Mouse (Mus musculus): ENCODE results near the gene Itgb5. TPM values are rescaled to one million over a fixed set of nuclear protein-coding genes. Genes with fewer than 3 reads are reported as not detected.

Itgb5 gene
- total RNA-seq, 2 experiments from 2014 or later = 26.0 to 26.4 TPM

DNA sequence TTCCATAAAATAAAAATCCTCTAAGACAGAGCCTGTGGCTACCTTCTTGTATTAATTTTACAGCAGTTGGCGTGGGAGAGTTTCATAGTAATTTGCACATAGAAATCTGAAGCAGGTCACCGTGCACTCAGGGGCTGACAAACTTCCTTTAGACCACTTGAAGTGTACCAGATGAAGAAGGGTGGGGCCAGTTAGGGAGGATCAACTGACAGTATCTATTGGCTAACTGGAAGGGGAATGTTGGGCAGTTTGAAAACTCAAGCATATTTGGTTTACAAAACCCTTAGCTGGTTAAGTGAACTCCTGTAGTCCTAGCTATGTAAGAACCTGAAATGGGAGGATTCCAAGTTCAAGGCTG, 137.8 kb downstream of the Itgb5 start:
- intact Hi-C loops (cut with DNase I) = no loop called here

DNA sequence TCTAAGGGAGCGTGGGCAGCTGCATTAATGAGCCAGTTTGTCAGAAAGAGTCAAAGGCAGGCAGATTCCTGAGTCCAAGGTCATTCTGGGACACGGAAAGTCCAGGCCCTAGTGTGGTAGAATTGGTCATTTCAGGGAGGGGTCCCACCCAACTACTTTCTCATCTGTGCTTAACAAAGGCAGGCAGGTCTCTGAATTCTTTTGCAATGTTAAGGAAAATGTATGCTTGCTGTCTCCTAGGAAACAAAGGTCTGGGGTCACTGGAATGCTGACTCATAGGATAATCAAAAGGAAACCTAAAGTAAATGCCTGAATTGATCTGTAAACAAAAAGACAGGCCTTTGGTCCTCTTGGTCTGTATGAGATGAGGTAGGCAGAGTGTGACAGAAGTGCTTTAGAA, 150.4 kb downstream of the Itgb5 start:
- intact Hi-C loops (cut with DNase I) = no loop called here
- DNase-seq = no peak

More for the DNA sequence above, 137.8 kb downstream of the Itgb5 start:
- DNase-seq = no peak

DNA sequence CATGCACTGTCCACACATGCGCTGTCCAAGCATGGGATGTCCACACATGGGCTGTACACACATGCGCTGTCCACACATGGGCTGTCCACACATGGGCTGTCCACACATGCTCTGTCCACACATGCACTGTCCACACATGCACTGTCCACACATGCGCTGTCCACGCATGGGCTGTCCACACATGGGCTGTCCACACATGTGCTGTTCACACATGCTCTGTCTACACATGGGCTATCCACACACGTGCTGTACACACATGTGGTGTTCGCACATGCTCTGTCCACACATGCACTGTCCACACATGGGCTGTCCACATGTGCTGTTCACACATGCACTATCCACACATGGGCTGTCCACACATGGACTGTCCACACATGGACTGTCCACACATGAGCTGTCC, 154.2 kb downstream of the Itgb5 start:
- DNase-seq = no peak
- intact Hi-C loops (cut with DNase I) = no loop called here

DNA sequence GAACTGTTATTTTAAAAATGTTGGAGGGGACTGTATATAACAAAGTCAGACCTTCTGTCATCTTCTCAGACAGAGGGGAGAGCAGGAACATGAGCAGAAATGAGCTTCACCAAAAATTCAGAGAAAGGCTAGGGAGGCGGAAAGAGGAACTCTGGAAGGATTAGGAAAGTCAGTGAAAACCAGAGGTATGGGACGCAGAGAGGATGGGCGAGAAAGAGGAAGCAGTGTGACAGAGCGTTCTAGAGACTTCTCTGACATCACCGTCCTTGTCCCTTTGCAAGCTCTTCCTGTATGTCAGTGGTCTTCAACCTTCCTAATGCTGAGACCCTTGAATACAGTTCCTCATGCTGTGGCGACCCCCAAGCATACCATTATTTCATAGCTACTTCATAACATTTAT, 155.9 kb downstream of the Itgb5 start:
- no peak for DNase-seq
- intact Hi-C loops (cut with DNase I) = no loop called here

DNA sequence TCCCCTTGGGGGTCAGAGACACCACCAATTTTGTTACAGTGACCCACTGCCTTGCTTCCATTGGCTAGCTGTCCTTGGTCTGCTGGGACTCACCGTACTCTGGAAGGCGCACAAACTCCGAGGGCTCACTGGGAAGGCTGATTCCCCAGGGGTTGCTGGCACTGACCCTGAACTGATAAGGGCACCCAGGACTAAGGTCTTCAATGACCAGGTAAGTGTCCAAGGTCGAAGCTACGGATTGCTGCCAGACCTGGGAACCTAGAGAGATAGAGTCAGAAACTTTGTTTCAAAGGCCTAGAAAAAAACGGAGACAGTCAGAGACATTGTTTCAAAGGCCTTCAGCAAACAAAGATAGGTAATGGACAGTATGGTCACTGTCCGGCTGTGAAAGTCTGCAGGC, 157.5 kb downstream of the Itgb5 start:
- no peak for DNase-seq
- intact Hi-C loops (cut with DNase I) = no loop called here

DNA sequence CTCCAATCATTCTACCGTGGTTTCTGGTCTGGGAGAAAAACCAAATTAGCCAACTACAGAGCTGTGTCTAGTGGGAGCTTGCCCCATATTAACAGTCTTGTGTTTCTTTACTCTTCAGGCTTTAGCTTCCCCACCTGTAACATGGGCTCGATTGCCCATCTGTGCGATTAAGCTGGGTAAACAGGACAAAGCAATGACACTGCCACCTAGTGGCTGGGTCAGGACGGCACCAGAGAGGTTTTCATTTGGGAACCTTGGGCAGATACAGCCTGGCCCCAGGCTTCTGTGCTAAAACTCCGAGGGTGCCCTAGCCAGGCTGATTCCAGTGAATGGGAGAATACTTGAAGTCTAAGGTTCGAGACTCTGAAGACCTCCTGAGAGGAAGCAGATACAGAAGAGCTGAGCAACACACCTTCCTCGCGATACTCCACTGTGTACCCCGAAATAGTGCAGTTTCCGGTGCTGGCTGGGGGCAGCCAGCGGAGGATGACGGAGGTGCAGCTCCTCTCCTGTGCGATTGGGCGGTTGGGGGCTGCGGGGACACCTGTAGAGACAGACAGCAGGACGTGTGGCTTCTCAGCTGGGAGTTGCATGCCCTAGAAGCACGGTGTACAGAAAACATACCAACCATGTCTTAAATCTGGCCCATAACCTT, 159.0 kb downstream of the Itgb5 start:
- DNase-seq = peak; percentile 35
- intact Hi-C loops (cut with DNase I) = no loop called here

DNA sequence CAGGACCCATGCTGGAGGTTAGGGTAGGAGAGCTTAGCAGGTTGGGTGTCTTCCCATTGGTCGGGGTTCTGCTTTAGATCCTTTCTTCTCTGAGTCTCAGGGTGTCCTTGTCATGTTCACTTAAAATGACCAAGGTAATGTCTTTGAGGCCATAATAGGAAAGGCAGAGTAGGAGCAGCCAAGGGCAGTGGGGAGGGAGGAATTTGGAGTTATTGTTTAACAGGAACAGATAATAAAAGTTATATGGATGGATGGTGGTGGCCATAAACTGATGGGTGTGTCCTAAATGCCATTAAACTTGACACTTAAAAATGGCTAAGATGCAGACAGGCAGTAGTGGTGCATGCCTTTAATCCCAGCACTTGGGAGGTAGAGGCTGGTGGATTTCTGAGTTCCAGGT, 159.6 kb downstream of the Itgb5 start:
- intact Hi-C loops (cut with DNase I) = no loop called here
- DNase-seq = no peak

DNA sequence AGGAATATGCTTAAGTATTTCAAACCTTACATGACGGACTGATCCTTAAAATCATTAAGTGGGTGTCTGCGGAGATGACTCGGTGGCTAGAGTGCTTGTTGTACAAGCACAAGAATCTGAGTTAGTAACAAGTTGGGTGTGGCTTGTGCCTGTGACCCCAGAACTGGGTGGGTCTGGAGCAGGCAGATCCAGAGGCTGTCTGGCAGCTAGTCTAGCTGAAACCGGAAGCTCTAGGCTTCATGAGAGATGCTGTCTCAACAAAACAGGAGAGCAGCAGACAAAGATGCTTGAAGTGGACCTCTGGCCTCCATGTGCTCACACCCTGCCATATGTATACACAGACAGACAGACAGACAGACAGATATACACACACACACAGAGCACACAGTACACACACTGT, 161.2 kb downstream of the Itgb5 start:
- no peak for DNase-seq
- intact Hi-C loops (cut with DNase I) = no loop called here

DNA sequence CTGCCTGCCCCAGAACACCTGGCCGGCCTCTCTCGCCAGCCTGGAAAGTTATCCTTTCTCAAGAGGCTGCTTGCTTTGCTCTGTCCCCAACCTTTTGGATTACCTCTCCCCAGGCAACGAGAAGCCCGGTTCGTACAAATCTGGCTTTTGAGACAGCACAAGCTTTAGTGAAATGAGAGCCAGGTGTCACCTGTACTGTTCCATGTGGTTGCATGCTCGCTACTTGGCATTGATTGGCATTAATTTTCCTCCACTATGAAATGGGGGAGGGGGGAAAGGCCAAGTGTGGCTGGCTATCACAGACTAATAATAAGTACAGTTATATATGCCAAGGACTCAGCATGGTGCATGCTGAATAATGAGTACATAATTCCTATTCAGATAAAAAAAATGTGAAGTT, 164.9 kb downstream of the Itgb5 start:
- DNase-seq = no peak
- intact Hi-C loops (cut with DNase I) = no loop called here

DNA sequence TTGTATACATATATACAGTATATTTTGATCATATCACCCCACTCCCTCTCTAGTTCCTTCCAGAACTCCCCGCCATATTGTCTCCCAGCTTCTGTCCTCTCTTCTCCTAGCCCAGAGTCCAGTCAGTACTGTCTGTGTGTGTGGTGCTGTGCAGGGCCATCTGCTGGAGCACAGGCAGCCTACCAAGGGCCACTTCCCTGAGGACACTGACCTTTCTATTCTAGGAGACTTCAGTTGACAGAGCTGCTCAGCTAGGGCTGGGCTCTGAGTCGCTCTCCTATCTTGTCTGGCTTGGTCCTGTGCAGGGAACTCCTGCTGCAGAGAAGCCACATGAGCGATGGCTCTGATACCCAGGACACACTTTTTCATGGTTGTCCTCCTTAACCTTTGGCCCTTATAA, 166.0 kb downstream of the Itgb5 start:
- DNase-seq = no peak
- intact Hi-C loops (cut with DNase I) = no loop called here

DNA sequence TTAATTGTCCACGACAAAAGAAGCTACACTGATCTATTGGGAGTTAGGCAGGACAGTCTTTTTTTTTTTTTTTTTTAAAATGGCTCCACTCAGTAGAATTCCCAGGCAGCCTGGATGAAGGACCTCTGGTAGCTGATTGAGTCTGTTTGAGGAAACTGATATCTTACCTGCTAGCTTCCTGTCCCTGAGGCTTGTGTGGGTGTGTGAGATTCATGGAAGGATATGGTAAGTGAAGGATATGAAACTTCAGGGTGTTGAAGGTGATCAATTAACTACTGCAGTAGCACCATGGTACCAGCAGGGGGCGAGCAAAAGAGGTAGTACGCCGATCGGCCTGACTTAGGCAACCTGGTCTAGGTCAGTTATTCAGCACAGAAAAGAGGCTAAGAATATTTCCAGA, 166.6 kb downstream of the Itgb5 start:
- intact Hi-C loops (cut with DNase I) = no loop called here
- DNase-seq = peak; percentile 54

DNA sequence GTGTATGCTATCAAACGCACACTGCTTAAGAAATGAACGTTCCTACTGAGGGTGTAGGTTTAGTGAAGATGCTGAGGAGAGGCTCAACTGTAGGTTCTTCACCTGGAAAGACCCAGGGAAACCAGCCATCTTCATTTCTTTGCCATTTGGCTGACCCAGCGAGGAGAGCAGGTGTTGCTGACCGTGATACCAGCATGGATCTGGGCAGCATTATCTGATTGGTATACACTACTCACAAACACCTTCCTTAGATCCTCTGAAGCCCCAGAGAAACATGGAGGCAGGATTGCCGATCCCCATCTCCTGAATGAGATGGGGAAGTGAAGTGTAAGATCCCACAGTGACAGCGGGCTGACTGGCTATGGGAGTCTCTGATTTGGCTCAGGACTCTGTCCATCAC, 168.5 kb downstream of the Itgb5 start:
- intact Hi-C loops (cut with DNase I) = no loop called here
- peak; percentile 35 for DNase-seq

Other genes starting within 250 kb of the Itgb5 start
- gene Heg1, start 145.3 kb upstream of the Itgb5 start, total RNA-seq (2021) = 10 to 100 TPM; 22.5 to 23.0 TPM
- not detected for gene Muc13, start 35.6 kb upstream of the Itgb5 start, total RNA-seq (2021)
- gene Umps, start 137.4 kb downstream of the Itgb5 start, total RNA-seq (2021) = 10 to 100 TPM; 20.4 to 23.2 TPM

Measured in left cerebral cortex, postnatal 4 days (tissue).